9 mouse cellular contexts compared by ENCODE assay signal in the genomic region with DNA sequence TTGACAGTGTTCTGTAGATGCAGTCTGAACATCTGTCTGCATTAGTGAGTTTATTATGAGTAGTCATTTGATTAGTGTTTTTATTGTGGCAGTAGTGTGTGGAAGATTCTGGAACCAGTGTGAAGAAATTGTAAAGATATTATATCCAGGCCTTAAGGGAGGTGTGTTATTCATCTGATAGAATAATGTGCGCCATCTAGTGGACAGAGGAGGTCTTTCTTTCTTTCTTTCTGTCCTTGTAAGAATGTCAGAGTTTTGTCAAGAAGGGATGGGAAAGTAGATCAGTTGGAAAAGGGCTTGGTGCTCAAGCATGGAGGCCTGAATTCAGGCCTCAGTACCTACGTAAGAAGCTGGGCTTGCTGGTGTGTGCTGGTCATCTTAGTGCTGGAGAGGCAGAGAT.
DNase-seq lines count a peak whose midpoint lies in the region; ATAC-seq and TF ChIP-seq lines count a peak whose summit lies in the region.
"Had no signal": no experiment of that assay in that cellular context is flagged by ENCODE, and none has a peak within 500 bp of the region (broad histone marks: within the 10 kb centered on the region; RNA-seq: fewer than 3 reads in every experiment).

No protein-coding gene starts in this region.

- no peak for ATAC-seq in cerebellum, adult (ENCODE audit: insufficient number of reproducible peaks, low FRiP score, low TSS enrichment)
- ATAC-seq in erythroid progenitor cell, adult 5-6 weeks (replicated peaks; ENCODE audit: low FRiP score, poor library complexity, severe bottlenecking) = no peak

- H3K27ac ChIP-seq in cerebellum, adult 2 months (ENCODE audit: insufficient read depth, low read length) = no peak overlapping the region
- H3K27ac ChIP-seq: macrophage had no signal

- H3K4me3 ChIP-seq in cerebellum, adult 2 months (replicated peaks; ENCODE audit: insufficient read depth, low read depth, low read length) = no peak overlapping the region

- H3K4me1 ChIP-seq in cerebellum, adult 2 months (ENCODE audit: control insufficient read depth, insufficient read depth, low read length) = no peaks in the 10 kb centered on the region

- DNase-seq in cerebellum, adult 2 months = peak in 1 of 2 experiments; percentile 11
- DNase-seq in left cerebral cortex, adult 11 months (ENCODE audit: low spot score) = peak; percentile 16
- no peak for DNase-seq in left cerebral cortex, adult 8-10 months (ENCODE audit: low spot score in 2 of 2)
- DNase-seq in NIH3T3 (ENCODE audit: low read depth) = peak; percentile 78
- peak; percentile 46 for DNase-seq in hindlimb bud, embryonic 11.5 days (ENCODE audit: extremely low spot score, low read depth, low spot score)
- no peak for DNase-seq in urinary bladder, adult 18-20 months (ENCODE audit: low spot score in 2 of 2)

- WGBS in cerebellum, adult 2 months = 16% methylated on average over 2 of the region's 2 CpGs

- no peaks in the 10 kb centered on the region for H3K27me3 ChIP-seq in cerebellum, adult 2 months (ENCODE audit: control insufficient read depth, insufficient read depth, low read length)

- no peak for TF ChIP-seq POLR2A in cerebellum, adult 2 months (IDR thresholded peaks at IDR 0.05; ENCODE audit: borderline replicate concordance, insufficient read depth, low read length)

- peak; percentile 24; the same call in 1 of the 2 replicates for TF ChIP-seq CTCF in cerebellum, adult 2 months (IDR thresholded peaks at IDR 0.05; ENCODE audit: borderline replicate concordance, insufficient read depth, low read depth, low read length)

Comparison
In these comparisons a context has a peak if more than half of its experiments do, and no peak if none do; other contexts are left out.
1. DNase-seq: peak in left cerebral cortex, adult 11 months (single experiment), NIH3T3 (single experiment) and hindlimb bud, embryonic 11.5 days (single experiment); none in left cerebral cortex, adult 8-10 months (0 of 2) and urinary bladder, adult 18-20 months (0 of 2).